Mouse (Mus musculus): ENCODE measurements around the gene Gm10408.
"Not testable (repeated sequence)": the region's sequence is repeated elsewhere in the genome, so short reads cannot be mapped to it uniquely, and the experiment has no call there.

The Gm10408 gene

DNA sequence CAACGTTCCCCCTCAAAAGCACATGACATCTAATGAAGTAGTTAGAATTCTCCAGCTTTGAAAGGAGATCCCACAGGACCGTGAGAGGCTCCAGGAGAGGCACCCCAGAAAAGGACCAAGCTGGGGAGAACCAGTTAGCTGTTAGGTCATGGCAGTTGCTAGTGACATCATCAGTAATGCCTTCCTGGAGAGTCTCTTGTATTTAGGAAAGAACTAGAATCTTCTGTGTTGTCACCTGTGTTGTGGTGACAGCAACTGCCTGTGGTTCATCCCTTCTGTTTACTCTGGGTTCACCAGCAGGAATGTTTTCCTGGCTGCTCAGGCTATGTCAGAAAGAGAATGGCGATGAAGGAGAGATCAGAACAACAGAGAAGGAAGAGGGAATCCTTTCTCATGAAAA, at the start of gene Gm10408:
Gene Gm10408 (plus strand): TSS at position 301 of the 400 bp plus-strand sequence.
- not testable (repeated sequence) for DNase-seq (ENCODE audit: low spot score in 2 of 2)

DNA sequence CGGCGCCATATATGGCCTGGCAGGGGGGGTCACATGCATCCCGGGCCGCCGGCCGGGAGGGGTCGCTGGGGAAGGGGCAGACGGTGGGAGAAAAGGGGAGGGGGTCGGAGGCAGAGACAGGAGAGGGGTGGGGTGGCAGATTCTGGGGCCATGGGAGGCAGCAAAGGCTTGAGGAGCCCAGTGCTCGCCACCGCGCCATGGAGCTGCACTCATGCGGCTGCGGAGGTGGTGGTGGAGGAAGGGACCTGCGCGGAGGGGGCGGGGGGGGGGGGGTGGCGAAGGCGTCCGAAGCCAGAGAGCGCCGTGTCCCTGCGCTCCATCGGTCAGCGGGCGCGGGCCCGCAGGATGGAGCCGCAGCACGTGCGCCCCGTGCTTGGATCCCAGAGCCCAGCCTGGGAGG, 36.9 kb upstream of the Gm10408 start, which contains the start of gene Gm10409:
Gene Gm10409 (plus strand): TSS at position 301 of the 400 bp plus-strand sequence.
- DNase-seq (ENCODE audit: low spot score in 2 of 2), result not testable (repeated sequence)

DNA sequence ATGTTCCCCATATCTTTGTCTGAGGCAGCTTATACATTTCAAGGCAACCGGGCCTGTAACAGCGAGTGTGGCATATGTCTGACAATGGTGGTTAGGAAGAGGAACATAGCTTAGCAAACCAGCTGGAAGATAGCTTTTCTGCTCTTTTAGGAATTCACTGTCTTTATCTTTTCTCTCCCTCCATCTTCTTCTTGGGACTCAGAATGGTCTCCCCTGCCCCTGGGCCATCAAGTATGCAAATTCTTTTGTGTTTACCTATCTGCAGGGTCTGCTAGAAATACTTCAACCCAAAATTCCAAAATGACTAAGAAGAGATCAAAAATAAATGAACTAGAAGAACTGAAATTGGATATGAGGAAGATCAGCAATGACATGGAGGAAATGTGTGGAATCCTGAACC, 21.4 kb upstream of the Gm10408 start, which contains the start of gene Gm3005:
Gene Gm3005 (plus strand): TSS at position 301 of the 400 bp plus-strand sequence.
- not testable (repeated sequence) for DNase-seq (ENCODE audit: low spot score in 2 of 2)

Data from cerebellum, postnatal 4 days (tissue).